Mouse (Mus musculus) neural tube, embryonic 15.5 days (tissue): ENCODE measurements at regions not wholly inside any gene's neighbourhood (a gene's known extent, or its start where the extent isn't known, plus 50 kb on each side); places are given as distances from the start of the nearest gene placed in this dataset.
"Not testable (repeated sequence)": the region's sequence is repeated elsewhere in the genome, so short reads cannot be mapped to it uniquely, and the experiment has no call there.

Experiments
- ATAC-seq: fragments of 200-750 bp; cut with Nextera tagmentation; 2 replicates; pipeline ENCODE4 v1.8.0; 2017; ENCODE audit warnings: mild to moderate bottlenecking, moderate TSS enrichment, moderate library complexity; ENCODE audit not compliant: low FRiP score
- H3K27ac ChIP-seq: fragments of 300-500 bp; sonication (generic); replicated peaks from 2 replicates; pipeline ENCODE4 v1.5.1; 2015; ENCODE audit warnings: mild to moderate bottlenecking, inconsistent platforms
- H3K27me3 ChIP-seq: fragments of 300-500 bp; sonication (generic); replicated peaks from 2 replicates; pipeline ENCODE4 v1.6.1; 2015; ENCODE audit warnings: inconsistent platforms
- H3K36me3 ChIP-seq: fragments of 300-500 bp; sonication (generic); 2 replicates; pipeline ENCODE4 v1.6.1; 2015; ENCODE audit warnings: inconsistent platforms
- H3K4me1 ChIP-seq: fragments of 300-500 bp; sonication (generic); 2 replicates; pipeline ENCODE4 v1.6.1; 2015; ENCODE audit warnings: inconsistent platforms
- H3K4me2 ChIP-seq: fragments of 300-500 bp; sonication (generic); 2 replicates; pipeline ENCODE4 v1.6.1; 2015; ENCODE audit warnings: inconsistent platforms, mild to moderate bottlenecking, moderate library complexity
- H3K4me3 ChIP-seq: fragments of 300-500 bp; sonication (generic); replicated peaks from 2 replicates; pipeline ENCODE4 v1.5.1; 2015; ENCODE audit warnings: mild to moderate bottlenecking, inconsistent platforms
- H3K9ac ChIP-seq: fragments of 300-500 bp; sonication (generic); replicated peaks from 2 replicates; pipeline ENCODE4 v1.6.1; 2015; ENCODE audit warnings: mild to moderate bottlenecking, inconsistent platforms
- H3K9me3 ChIP-seq: fragments of 300-500 bp; sonication (generic); replicated peaks from 2 replicates; pipeline ENCODE4 v1.6.1; 2016; ENCODE audit warnings: inconsistent platforms
- WGBS: fragments of 180-500 bp; shearing (Covaris S2); methylation state at CpG from one replicate; pipeline ENCODE4 v1.1.7; 2015; ENCODE audit warnings: mixed read lengths; 5-methylcytosine and 5-hydroxymethylcytosine counted together

- no peaks in the 10 kb centered on the region for H3K9me3 ChIP-seq
- no peak overlapping the region for H3K27ac ChIP-seq
- ATAC-seq, result no peak
- H3K27me3 ChIP-seq, result no peaks in the 10 kb centered on the region
- no peak overlapping the region for H3K9ac ChIP-seq
- no peak overlapping the region for H3K4me3 ChIP-seq
- no peaks in the 10 kb centered on the region for H3K36me3 ChIP-seq
- H3K4me1 ChIP-seq, result no peaks in the 10 kb centered on the region
- no peak overlapping the region for H3K4me2 ChIP-seq
These were observed 731.2 kb upstream of the Ndn start for GRCm38 (mm10) chr7:61615156-61615555.

GRCm38 (mm10) chr7:61644893-61645545 lies 701.4 kb upstream of the Ndn start:
- Histone ChIP-seq H3K36me3 (no peaks in the 10 kb centered on the region), H3K27ac (no peak overlapping the region), H3K9ac (no peak overlapping the region), H3K4me2 (no peak overlapping the region), H3K4me3 (no peak overlapping the region), H3K27me3 (no peaks in the 10 kb centered on the region), H3K4me1 (no peaks in the 10 kb centered on the region), H3K9me3 (0 out of 2 replicates have a peak, but pooled peaks cover 9% of the 10 kb centered on the region)
- WGBS, result 70% methylated on average over 4 of the region's 4 CpGs
- no peak for ATAC-seq

GRCm38 (mm10) chr7:61658086-61658485 lies 688.3 kb upstream of the Ndn start:
- Histone ChIP-seq H3K36me3 (no peaks in the 10 kb centered on the region), H3K4me3 (no peak overlapping the region), H3K27me3 (no peaks in the 10 kb centered on the region), H3K4me2 (no peak overlapping the region), H3K9ac (no peak overlapping the region), H3K27ac (no peak overlapping the region), H3K9me3 (peaks cover 4% of the 10 kb centered on the region; the same call in 1 of the 2 replicates), H3K4me1 (no peaks in the 10 kb centered on the region)
- 85% methylated on average over 3 of the region's 3 CpGs for WGBS
- no peak for ATAC-seq

GRCm38 (mm10) chr7:61683080-61683479 lies 663.3 kb upstream of the Ndn start:
- no peak for ATAC-seq
- no peak overlapping the region for H3K4me3 ChIP-seq
- no peak overlapping the region for H3K27ac ChIP-seq
- H3K27me3 ChIP-seq, result no peaks in the 10 kb centered on the region
- no peak overlapping the region for H3K4me2 ChIP-seq
- WGBS, result 63% methylated on average over 1 of the region's 1 CpGs
- no peaks in the 10 kb centered on the region for H3K36me3 ChIP-seq
- H3K9ac ChIP-seq, result no peak overlapping the region
- H3K9me3 ChIP-seq, result 0 out of 2 replicates have a peak, but pooled peaks cover 3% of the 10 kb centered on the region
- no peaks in the 10 kb centered on the region for H3K4me1 ChIP-seq

- 67% methylated on average over 5 of the region's 5 CpGs for WGBS
- no peaks in the 10 kb centered on the region for H3K4me1 ChIP-seq
- no peak for ATAC-seq
These were observed 661.2 kb upstream of the Ndn start for GRCm38 (mm10) chr7:61685052-61685655.

GRCm38 (mm10) chr7:61726149-61726548 lies 620.2 kb upstream of the Ndn start:
- Histone ChIP-seq H3K27ac (0 out of 2 replicates have a peak overlapping the region, but pooled peaks have one; percentile 15), H3K4me1 (no peaks in the 10 kb centered on the region), H3K4me2 (no peak overlapping the region), H3K9ac (no peak overlapping the region), H3K36me3 (no peaks in the 10 kb centered on the region), H3K27me3 (no peaks in the 10 kb centered on the region), H3K4me3 (no peak overlapping the region), H3K9me3 (peaks cover 3% of the 10 kb centered on the region; the same call in 1 of the 2 replicates)
- peak; percentile 61; the same call in 1 of the 2 replicates for ATAC-seq

More at GRCm38 (mm10) chr7:61685052-61685655, 661.2 kb upstream of the Ndn start:
- Histone ChIP-seq H3K4me3 (no peak overlapping the region), H3K27ac (no peak overlapping the region), H3K4me2 (no peak overlapping the region), H3K36me3 (no peaks in the 10 kb centered on the region), H3K9me3 (0 out of 2 replicates have a peak, but pooled peaks cover 3% of the 10 kb centered on the region), H3K9ac (no peak overlapping the region), H3K27me3 (no peaks in the 10 kb centered on the region)

GRCm38 (mm10) chr7:61737511-61737910 lies 608.9 kb upstream of the Ndn start:
- WGBS, result 69% methylated on average over 1 of the region's 1 CpGs

GRCm38 (mm10) chr7:61739336-61739735 lies 607.0 kb upstream of the Ndn start:
- H3K4me2 ChIP-seq, H3K9me3 ChIP-seq, H3K27ac ChIP-seq, H3K36me3 ChIP-seq, H3K4me3 ChIP-seq, ATAC-seq, H3K27me3 ChIP-seq, H3K9ac ChIP-seq, H3K4me1 ChIP-seq: not testable (repeated sequence)
- no CpG with 5 or more reads among the region's 1 CpGs for WGBS

More at GRCm38 (mm10) chr7:61737511-61737910, 608.9 kb upstream of the Ndn start:
- Histone ChIP-seq H3K9ac (no peak overlapping the region), H3K36me3 (no peaks in the 10 kb centered on the region), H3K9me3 (no peaks in the 10 kb centered on the region), H3K4me1 (no peaks in the 10 kb centered on the region), H3K4me2 (no peak overlapping the region), H3K27ac (no peak overlapping the region), H3K4me3 (no peak overlapping the region), H3K27me3 (no peaks in the 10 kb centered on the region)
- no peak for ATAC-seq

GRCm38 (mm10) chr7:61769826-61770225 lies 576.5 kb upstream of the Ndn start:
- Histone ChIP-seq H3K9me3 (no peaks in the 10 kb centered on the region; the same call in 1 of the 2 replicates), H3K4me3 (no peak overlapping the region), H3K36me3 (no peaks in the 10 kb centered on the region), H3K9ac (no peak overlapping the region), H3K4me1 (no peaks in the 10 kb centered on the region), H3K27ac (no peak overlapping the region), H3K4me2 (no peak overlapping the region), H3K27me3 (no peaks in the 10 kb centered on the region)
- ATAC-seq, result no peak

GRCm38 (mm10) chr7:61790113-61790796 lies 556.1 kb upstream of the Ndn start:
- H3K27me3 ChIP-seq, result no peaks in the 10 kb centered on the region
- 88% methylated on average over 5 of the region's 5 CpGs for WGBS
- H3K9me3 ChIP-seq, result no peaks in the 10 kb centered on the region
- no peaks in the 10 kb centered on the region for H3K4me1 ChIP-seq
- H3K4me3 ChIP-seq, result no peak overlapping the region
- no peak overlapping the region for H3K27ac ChIP-seq
- no peak for ATAC-seq
- 0 out of 2 replicates have a peak, but pooled peaks cover 4% of the 10 kb centered on the region for H3K36me3 ChIP-seq
- no peak overlapping the region for H3K9ac ChIP-seq
- H3K4me2 ChIP-seq, result no peak overlapping the region

- Histone ChIP-seq H3K9me3 (no peaks in the 10 kb centered on the region), H3K27ac (peak overlapping the region; percentile 66), H3K4me1 (no peaks in the 10 kb centered on the region), H3K4me2 (no peak overlapping the region), H3K36me3 (0 out of 2 replicates have a peak, but pooled peaks cover 4% of the 10 kb centered on the region), H3K9ac (no peak overlapping the region), H3K27me3 (no peaks in the 10 kb centered on the region), H3K4me3 (no peak overlapping the region)
- no peak for ATAC-seq
- 60% methylated on average over 1 of the region's 1 CpGs for WGBS
These were observed 509.5 kb upstream of the Ndn start for GRCm38 (mm10) chr7:61836827-61837226.

GRCm38 (mm10) chr7:61837240-61837639 lies 509.1 kb upstream of the Ndn start:
- 0 out of 2 replicates have a peak, but pooled peaks cover 4% of the 10 kb centered on the region for H3K36me3 ChIP-seq
- no peaks in the 10 kb centered on the region for H3K9me3 ChIP-seq
- no peak overlapping the region for H3K4me2 ChIP-seq
- peak; percentile 97 for ATAC-seq
- H3K27ac ChIP-seq, result peak overlapping the region; percentile 66
- H3K4me3 ChIP-seq, result no peak overlapping the region
- H3K9ac ChIP-seq, result no peak overlapping the region
- no peaks in the 10 kb centered on the region for H3K4me1 ChIP-seq
- H3K27me3 ChIP-seq, result no peaks in the 10 kb centered on the region
